Mouse (Mus musculus) ES-Bruce4 (cell line): Measurements from ENCODE around the gene Plekhf1.

Experiments used
- CTCF ChIP-seq: IDR thresholded peaks from one replicate; pipeline ENCODE4 v1.8.1; 2011; ENCODE audit warnings: low read depth, low read length
- POLR2A ChIP-seq: IDR thresholded peaks from one replicate; pipeline ENCODE4 v1.8.1; 2011; ENCODE audit warnings: low read length; ENCODE audit not compliant: insufficient read depth

DNA sequence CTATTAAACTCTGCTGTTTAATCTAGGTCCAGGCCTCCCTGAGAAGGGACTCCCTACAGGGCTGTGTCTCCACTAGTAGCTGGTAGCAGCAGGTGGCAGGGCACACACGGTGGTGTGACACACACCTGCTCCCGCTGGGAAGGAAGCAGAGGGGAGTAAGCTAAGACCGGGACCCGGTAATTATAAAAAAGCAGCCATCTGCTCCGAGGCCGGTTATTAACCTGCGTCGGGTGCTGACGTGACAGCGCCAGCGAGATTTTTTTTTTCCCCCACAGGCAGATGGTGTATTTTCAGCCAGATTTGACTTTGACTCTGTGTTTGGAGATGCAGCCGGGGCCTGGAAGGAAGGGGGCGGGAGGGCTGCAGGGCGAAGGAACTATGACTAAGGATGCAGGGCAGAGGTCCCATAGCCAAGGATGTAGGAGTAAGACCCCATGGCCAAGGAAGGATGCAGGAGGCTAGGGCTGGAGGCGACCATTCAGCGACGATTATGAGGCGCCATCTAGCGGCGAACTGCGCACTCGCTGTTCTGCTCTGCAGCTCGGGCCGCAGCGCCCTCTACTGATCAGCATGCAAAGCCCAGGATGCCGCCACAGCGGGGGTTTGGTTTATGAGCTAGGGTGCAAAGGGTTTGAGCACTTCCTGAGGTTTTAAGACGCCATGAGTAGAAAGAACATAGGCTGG, 27.1 kb downstream of the Plekhf1 start:
- TF ChIP-seq CTCF: peak; percentile 100
- no peak for TF ChIP-seq POLR2A
